ENCODE assay signal across 8 mouse cellular contexts in the genomic region with DNA sequence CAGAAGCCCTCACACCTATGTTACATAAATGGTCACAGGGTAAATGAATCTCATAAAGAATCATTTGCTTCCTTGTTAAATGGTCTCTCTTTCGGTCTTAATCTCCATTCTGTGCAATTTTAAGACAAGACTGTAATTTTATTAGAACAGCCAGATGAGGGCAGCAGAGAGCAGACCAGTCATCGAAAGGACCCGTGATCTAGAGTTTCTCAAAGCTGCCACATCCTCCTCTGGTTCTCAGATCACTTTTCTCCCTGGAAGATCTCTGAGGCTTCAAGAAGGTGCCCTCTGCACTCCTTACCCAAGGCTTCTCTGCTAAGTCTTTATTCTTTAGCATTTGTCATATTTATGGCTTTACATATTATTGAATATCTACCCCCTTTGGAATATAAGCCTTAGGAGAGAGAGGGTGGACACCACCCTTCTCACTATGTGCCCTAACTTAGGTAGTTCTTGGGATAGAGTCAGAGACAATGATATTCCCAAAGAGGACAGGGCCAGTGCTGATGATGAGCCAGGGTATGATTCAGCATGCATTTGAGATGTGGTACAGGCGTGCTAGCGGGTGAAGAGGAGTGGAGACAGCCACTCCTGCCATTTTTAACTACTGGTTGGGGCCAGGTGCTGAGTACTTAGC. TPM values are rescaled to one million over a fixed set of nuclear protein-coding genes. Genes with fewer than 3 reads are reported as not detected.
DNase-seq lines count a peak whose midpoint lies in the region; ATAC-seq and TF ChIP-seq lines count a peak whose summit lies in the region.

No protein-coding gene starts in this region.

- 48% methylated on average over 5 of the region's 5 CpGs for WGBS in forebrain, embryonic 10.5 days
- WGBS in forebrain, embryonic 12.5 days, result 46% methylated on average over 5 of the region's 5 CpGs
- WGBS in kidney, postnatal 0 days, result 43% methylated on average over 5 of the region's 5 CpGs
- 37% methylated on average over 5 of the region's 5 CpGs for WGBS in liver, postnatal 0 days (ENCODE audit: insufficient replicate concordance)

- no peaks in the 10 kb centered on the region for H3K27me3 ChIP-seq in forebrain, embryonic 10.5 days (ENCODE audit: poor library complexity, severe bottlenecking)
- no peaks in the 10 kb centered on the region for H3K27me3 ChIP-seq in forebrain, embryonic 12.5 days
- no peaks in the 10 kb centered on the region for H3K27me3 ChIP-seq in kidney, postnatal 0 days (ENCODE audit: insufficient read depth, low read length)
- H3K27me3 ChIP-seq in liver, postnatal 0 days (ENCODE audit: insufficient read depth, low read length), result no peaks in the 10 kb centered on the region

- H3K9me3 ChIP-seq in forebrain, embryonic 10.5 days, result no peaks in the 10 kb centered on the region
- H3K9me3 ChIP-seq in forebrain, embryonic 12.5 days, result no peaks in the 10 kb centered on the region
- H3K9me3 ChIP-seq in kidney, postnatal 0 days (replicated peaks; ENCODE audit: low read length), result no peaks in the 10 kb centered on the region
- no peaks in the 10 kb centered on the region for H3K9me3 ChIP-seq in liver, postnatal 0 days (ENCODE audit: low read length)

- DNase-seq in forebrain, embryonic 10.5 days (ENCODE audit: extremely low spot score, low spot score), result peak; percentile 48
- peak; percentile 59 for DNase-seq in Muller cell, postnatal 12 days (ENCODE audit: inconsistent ontology term)
- peak; percentile 57 for DNase-seq in cerebellum, adult 9-10 months
- DNase-seq in gastrocnemius, postnatal 4 days (ENCODE audit: low spot score in 2 of 2), result peak; percentile 29 to 67
- DNase-seq in kidney, postnatal 0 days (ENCODE audit: low spot score), result peak; percentile 92
- DNase-seq in liver, postnatal 0 days, result peak; percentile 75
- DNase-seq in ovary, postnatal 14 days (ENCODE audit: low spot score), result peak; percentile 43

- H3K4me1 ChIP-seq in forebrain, embryonic 10.5 days, result no peaks in the 10 kb centered on the region
- no peaks in the 10 kb centered on the region for H3K4me1 ChIP-seq in forebrain, embryonic 12.5 days
- H3K4me1 ChIP-seq in kidney, postnatal 0 days (replicated peaks; ENCODE audit: insufficient read depth, low read length), result no peaks in the 10 kb centered on the region
- H3K4me1 ChIP-seq in liver, postnatal 0 days (ENCODE audit: insufficient read depth), result peaks cover 5% of the 10 kb centered on the region; the same call in 1 of the 2 replicates

- ATAC-seq in forebrain, embryonic 12.5 days (ENCODE audit: low FRiP score), result no peak
- ATAC-seq in kidney, postnatal 0 days (replicated peaks; ENCODE audit: low FRiP score, low read depth), result no peak
- peak; percentile 44; the same call in 1 of the 2 replicates for ATAC-seq in liver, postnatal 0 days

- no peak overlapping the region for H3K4me3 ChIP-seq in forebrain, embryonic 10.5 days
- H3K4me3 ChIP-seq in forebrain, embryonic 12.5 days (replicated peaks), result no peak overlapping the region
- no peak overlapping the region for H3K4me3 ChIP-seq in kidney, postnatal 0 days (replicated peaks; ENCODE audit: low read depth, low read length)
- H3K4me3 ChIP-seq in liver, postnatal 0 days (ENCODE audit: low read depth, low read length), result no peak overlapping the region

- H3K36me3 ChIP-seq in forebrain, embryonic 10.5 days (replicated peaks), result no peaks in the 10 kb centered on the region
- H3K36me3 ChIP-seq in forebrain, embryonic 12.5 days (replicated peaks), result no peaks in the 10 kb centered on the region
- H3K36me3 ChIP-seq in kidney, postnatal 0 days (ENCODE audit: insufficient read depth, low read length), result no peaks in the 10 kb centered on the region
- H3K36me3 ChIP-seq in liver, postnatal 0 days (replicated peaks; ENCODE audit: insufficient read depth, low read length), result no peaks in the 10 kb centered on the region

- peak; percentile 74 for TF ChIP-seq CTCF in kidney, postnatal 0 days (IDR thresholded peaks at IDR 0.05; ENCODE audit: low read depth)
- peak; percentile 75 for TF ChIP-seq CTCF in liver, postnatal 0 days (IDR thresholded peaks at IDR 0.05; ENCODE audit: low read depth)

- H3K9ac ChIP-seq in forebrain, embryonic 12.5 days, result no peak overlapping the region
- no peak overlapping the region for H3K9ac ChIP-seq in kidney, postnatal 0 days (ENCODE audit: low read depth, low read length)
- H3K9ac ChIP-seq in liver, postnatal 0 days (replicated peaks), result no peak overlapping the region

- no peak for TF ChIP-seq EP300 in liver, postnatal 0 days (IDR thresholded peaks at IDR 0.05; ENCODE audit: low read depth)

- no peak overlapping the region for H3K27ac ChIP-seq in forebrain, embryonic 10.5 days
- H3K27ac ChIP-seq in forebrain, embryonic 12.5 days, result no peak overlapping the region
- no peak overlapping the region for H3K27ac ChIP-seq in kidney, postnatal 0 days
- no peak overlapping the region for H3K27ac ChIP-seq in liver, postnatal 0 days (ENCODE audit: low read depth)

- no peak overlapping the region for H3K4me2 ChIP-seq in forebrain, embryonic 12.5 days
- H3K4me2 ChIP-seq in kidney, postnatal 0 days (ENCODE audit: low read length), result no peak overlapping the region
- H3K4me2 ChIP-seq in liver, postnatal 0 days (ENCODE audit: low read depth, low read length), result peak overlapping the region; percentile 60

RNA-seq across cellular contexts. Expression of a gene that starts 20.3 kb away (rescaled TPM):
- polyA plus RNA-seq in forebrain, embryonic 10.5 days (2016; fragmentation: Nextera tagmentation; extraction: Ambion mirVana), result 1.4 and 1.8 TPM in 2 replicates
- polyA plus RNA-seq in forebrain, embryonic 12.5 days (2016; fragmentation: Nextera tagmentation; extraction: Ambion mirVana), result 2.3 and 3.4 TPM in 2 replicates
- under 1 TPM; 0.15 to 0.34 TPM for total RNA-seq in gastrocnemius, postnatal 4 days (2021)
- polyA plus RNA-seq in kidney, postnatal 0 days (2015; fragmentation: Nextera tagmentation; extraction: Ambion mirVana), result 0.20 and 0.22 TPM in 2 replicates
- polyA plus RNA-seq in liver, postnatal 0 days (2015; fragmentation: Nextera tagmentation; extraction: Ambion mirVana), result 0.11 and 0.12 TPM in 2 replicates

RNA-seq across cellular contexts. Expression of a gene that starts 53.2 kb away (rescaled TPM):
- polyA plus RNA-seq in forebrain, embryonic 10.5 days (2016; fragmentation: Nextera tagmentation; extraction: Ambion mirVana), result 45.4 and 72.9 TPM in 2 replicates
- polyA plus RNA-seq in forebrain, embryonic 12.5 days (2016; fragmentation: Nextera tagmentation; extraction: Ambion mirVana), result 588 and 653 TPM in 2 replicates
- 1 to 10 TPM; 4.0 to 4.8 TPM for total RNA-seq in gastrocnemius, postnatal 4 days (2021)
- polyA plus RNA-seq in kidney, postnatal 0 days (2015; fragmentation: Nextera tagmentation; extraction: Ambion mirVana), result 4.8 and 6.6 TPM in 2 replicates
- polyA plus RNA-seq in liver, postnatal 0 days (2015; fragmentation: Nextera tagmentation; extraction: Ambion mirVana), result 0.85 and 1.5 TPM in 2 replicates
